Mouse (Mus musculus): ENCODE results near the gene Tex44. TPM values are rescaled to one million over a fixed set of nuclear protein-coding genes. Genes with fewer than 3 reads are reported as not detected.

The Tex44 gene
- total RNA-seq, 1 experiment from 2014 or later: not detected

DNA sequence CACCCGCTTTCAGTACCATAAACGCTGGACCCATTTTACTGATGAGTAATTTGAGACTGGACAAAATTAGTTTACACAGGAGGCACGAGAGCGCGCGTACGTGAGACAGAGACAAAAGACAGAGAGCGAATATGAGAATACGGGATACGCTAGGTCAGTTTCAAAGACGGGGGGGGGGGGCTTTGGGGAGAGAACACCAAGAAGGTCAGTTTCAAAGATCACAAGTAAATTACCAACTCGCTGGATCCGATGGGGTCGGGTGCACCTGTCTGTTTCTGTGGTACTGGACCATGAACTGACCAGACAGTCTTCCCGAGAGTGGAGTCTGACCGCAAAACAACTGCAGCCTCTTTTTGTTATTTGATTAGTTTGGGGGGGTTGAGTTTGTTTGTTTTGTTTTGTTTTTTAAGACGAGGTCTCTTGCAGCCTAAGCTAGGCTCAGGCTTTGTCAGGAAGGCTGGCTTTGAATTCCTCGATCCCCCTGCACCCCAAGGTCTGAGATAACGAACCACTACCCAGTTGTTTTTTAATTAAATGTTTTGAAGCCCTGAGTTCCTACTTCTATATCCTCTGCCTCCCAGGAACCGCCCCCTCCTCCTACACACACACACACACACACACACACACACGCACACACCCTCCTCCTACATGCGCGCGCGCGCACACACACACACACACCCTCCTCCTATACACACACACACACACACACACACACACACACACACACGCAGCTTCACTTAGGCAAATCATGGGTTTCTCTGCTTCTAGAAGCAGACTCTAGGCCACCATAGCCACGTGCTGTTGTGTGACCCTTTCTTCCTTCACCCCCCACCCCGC, 15.0 kb downstream of the Tex44 start:
- peak; percentile 45 for ATAC-seq (ENCODE audit: extremely low read depth, insufficient number of reproducible peaks, low FRiP score, poor library complexity, severe bottlenecking)

DNA sequence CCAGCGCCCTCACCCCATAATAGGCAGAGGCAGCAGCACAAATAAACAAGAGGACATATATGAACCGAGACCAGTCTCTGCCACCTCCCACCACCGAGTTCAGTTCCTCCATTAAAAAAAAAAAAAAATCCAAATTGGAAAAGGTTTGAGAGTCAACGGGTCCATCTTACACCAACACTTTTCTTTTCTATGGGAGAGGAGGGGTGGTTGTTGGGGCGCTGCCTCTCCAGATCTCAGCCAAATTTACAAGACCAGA, 15.5 kb downstream of the Tex44 start:
- no peak for ATAC-seq (ENCODE audit: extremely low read depth, insufficient number of reproducible peaks, low FRiP score, poor library complexity, severe bottlenecking)

GRCm38 (mm10) chr1:86441980-86442831, 16.1 kb downstream of the Tex44 start:
- ATAC-seq (ENCODE audit: extremely low read depth, insufficient number of reproducible peaks, low FRiP score, poor library complexity, severe bottlenecking): peak; percentile 33

GRCm38 (mm10) chr1:86442832-86443231, 16.7 kb downstream of the Tex44 start:
- ATAC-seq (ENCODE audit: extremely low read depth, insufficient number of reproducible peaks, low FRiP score, poor library complexity, severe bottlenecking): no peak

DNA sequence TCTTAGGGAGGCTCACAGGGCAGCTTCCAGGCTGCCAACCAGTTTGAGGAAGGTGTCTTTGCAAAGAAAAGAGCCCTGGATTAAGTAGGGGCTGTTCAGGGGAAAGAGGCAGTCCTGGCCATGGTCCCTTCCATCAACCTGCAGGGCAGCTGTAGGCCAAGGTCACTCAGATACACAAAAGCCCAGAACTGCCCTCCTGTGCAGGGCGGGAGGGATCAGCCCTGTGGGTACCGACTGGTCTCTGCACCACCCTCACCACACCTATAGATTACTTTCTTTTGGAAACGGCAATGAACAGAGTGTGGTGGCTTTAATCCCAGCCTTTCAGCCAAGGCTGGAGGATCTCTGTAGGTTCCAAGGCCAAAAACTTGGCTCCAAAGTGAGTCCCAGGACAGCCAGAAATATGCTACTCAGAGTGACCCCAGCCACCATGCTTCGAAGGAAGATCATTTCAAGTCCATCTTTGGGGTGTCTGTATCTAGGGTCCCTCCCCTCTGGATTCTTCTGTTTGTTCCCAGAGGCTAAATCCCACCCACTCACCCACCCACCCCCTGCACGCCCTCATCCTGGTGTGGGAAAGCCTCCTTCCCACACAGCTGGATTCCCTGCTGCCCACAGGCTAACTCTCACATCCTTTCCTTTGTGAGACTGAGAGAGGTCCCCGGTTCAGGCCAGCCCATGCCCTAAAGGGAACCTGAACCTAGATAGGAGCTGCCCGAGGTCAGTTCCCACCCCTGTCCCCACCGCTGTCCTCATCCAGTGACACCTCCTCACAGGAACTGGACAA, 17.4 kb downstream of the Tex44 start:
- no peak for ATAC-seq (ENCODE audit: extremely low read depth, insufficient number of reproducible peaks, low FRiP score, poor library complexity, severe bottlenecking)

GRCm38 (mm10) chr1:86447596-86448171, 21.6 kb downstream of the Tex44 start:
- ATAC-seq (ENCODE audit: extremely low read depth, insufficient number of reproducible peaks, low FRiP score, poor library complexity, severe bottlenecking): no peak

DNA sequence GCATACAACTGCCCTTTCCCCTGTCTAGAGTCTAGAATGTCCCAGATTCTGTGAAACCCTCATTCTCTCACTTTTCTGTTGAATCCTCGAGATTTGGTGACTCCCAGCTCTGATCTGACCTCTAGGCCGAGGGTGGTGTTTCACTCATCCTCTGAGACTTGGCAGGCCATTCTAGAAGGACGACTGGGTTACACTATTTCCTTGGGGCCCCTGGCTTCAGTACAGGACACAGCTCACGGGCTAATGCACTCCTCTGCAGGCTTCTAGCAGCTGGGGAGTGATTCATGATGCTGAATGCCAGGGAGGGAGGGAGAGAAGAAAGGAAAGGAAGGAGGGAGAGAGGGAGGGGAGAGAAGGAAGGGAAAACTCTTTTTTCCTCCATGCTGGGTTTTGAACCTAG, 22.1 kb downstream of the Tex44 start:
- ATAC-seq (ENCODE audit: extremely low read depth, insufficient number of reproducible peaks, low FRiP score, poor library complexity, severe bottlenecking): no peak

- ATAC-seq (ENCODE audit: extremely low read depth, insufficient number of reproducible peaks, low FRiP score, poor library complexity, severe bottlenecking): no peak
These were observed 23.8 kb downstream of the Tex44 start for GRCm38 (mm10) chr1:86449966-86450365.

DNA sequence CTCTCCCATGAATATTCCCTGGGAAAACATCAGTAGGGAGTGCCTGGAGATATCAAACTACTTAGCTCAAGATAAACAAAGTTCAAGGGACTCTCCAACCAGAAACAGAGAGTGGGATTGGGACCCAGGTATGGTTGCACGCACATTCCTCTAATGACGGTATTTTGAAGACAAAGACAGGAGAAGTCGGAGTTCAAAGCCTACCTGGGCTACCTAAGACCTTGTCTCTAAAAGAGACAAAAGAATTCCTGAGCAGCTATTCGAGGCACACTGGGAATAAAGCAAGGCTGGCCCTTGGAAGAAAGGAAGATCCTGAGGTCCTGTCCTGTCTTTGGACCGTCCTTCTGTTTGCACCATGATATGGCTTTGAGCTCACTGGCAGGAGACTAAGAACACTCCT, 26.6 kb downstream of the Tex44 start:
- no peak for ATAC-seq (ENCODE audit: extremely low read depth, insufficient number of reproducible peaks, low FRiP score, poor library complexity, severe bottlenecking)

GRCm38 (mm10) chr1:86456892-86457581, 30.9 kb downstream of the Tex44 start:
- ATAC-seq (ENCODE audit: extremely low read depth, insufficient number of reproducible peaks, low FRiP score, poor library complexity, severe bottlenecking): no peak

- ATAC-seq (ENCODE audit: extremely low read depth, insufficient number of reproducible peaks, low FRiP score, poor library complexity, severe bottlenecking): no peak
These were observed 33.2 kb downstream of the Tex44 start for GRCm38 (mm10) chr1:86459371-86459770.

DNA sequence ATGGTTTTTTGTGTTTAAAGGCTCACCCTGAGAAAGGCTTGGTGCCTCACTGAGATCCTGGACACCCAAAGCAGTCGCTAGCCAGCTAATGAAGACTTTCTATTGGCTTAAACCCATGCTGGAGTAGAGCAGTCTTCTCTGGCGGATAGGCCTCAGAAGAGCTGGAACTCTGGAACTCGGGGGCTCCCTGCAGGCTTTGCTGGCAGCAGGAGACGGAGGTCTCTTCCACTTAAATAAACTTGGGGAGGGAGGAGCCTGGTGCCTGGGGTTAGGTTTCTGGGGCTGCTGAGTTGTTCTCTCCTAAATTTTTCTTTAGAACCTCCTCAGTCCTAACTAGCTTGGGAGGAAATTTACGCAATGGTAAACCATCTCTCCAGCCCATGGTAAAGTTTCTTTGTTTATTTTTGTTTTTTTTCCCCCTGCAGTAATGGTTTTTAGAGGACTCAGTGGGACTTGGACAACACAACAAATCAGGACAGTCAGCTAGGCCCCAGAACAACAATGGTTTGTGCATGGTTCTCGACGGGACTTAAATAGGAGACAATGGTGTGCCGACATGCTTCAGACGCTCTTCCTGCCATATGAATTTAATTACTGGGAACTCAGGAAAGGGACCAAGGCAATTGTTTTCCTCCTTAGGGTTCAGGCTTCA, 38.2 kb downstream of the Tex44 start:
- no peak for ATAC-seq (ENCODE audit: extremely low read depth, insufficient number of reproducible peaks, low FRiP score, poor library complexity, severe bottlenecking)

DNA sequence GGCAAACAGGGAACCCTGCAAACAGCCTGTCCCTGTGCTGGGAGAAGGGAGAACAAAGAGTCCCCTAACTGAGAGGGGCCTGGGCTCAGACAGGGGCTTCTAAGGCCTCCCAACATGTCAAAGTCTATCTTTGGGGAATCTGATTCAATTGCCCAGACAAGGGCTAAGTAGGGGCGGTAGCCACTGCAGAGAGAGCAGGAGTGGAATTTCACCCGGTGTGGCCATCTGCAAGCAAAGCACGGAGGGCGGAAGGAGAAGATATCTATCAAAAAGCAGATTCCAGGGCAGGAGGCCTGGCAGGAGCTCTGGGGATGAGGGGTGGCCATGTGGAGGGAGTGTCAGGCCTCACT, 38.7 kb downstream of the Tex44 start:
- ATAC-seq (ENCODE audit: extremely low read depth, insufficient number of reproducible peaks, low FRiP score, poor library complexity, severe bottlenecking): no peak

DNA sequence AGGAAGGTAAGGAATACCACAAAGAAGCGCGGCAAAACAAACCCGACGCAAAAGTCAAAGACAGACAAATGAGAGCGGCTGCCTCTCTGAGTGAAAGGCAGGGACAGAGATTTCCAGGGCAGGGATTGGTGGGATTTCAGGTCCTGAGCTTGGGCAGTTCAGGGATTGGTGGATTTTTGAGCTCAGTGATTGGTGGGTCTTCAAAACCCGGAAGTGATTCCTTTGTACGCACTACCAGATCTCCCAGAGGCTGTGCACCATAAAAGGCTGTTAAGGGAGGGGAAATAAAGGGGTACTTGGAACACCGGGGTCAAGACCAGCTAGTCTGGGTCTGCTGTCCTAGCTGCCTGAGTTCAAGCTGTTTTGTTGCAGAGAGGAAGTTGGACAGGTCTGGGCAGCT, 41.3 kb downstream of the Tex44 start:
- no peak for ATAC-seq (ENCODE audit: extremely low read depth, insufficient number of reproducible peaks, low FRiP score, poor library complexity, severe bottlenecking)

DNA sequence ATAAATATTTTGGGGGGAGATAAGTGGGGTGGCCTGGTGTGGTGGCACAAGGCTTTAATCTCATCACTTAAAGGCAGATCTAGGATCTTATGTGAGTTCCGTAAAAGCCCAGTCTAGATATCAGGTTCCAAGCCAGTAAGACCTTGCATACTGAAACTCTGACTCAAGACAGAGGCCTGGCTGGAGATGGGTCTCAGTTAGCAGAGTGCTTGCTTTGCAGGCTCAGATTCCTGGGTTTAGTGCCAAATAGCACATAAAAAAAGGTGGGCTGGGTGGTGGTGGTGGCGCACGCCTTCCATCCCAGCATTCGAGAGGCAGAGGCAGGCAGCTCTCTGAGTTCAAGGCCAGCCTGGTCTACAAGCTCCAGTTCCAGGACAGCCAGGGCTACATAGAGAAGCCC, 43.7 kb downstream of the Tex44 start:
- ATAC-seq (ENCODE audit: extremely low read depth, insufficient number of reproducible peaks, low FRiP score, poor library complexity, severe bottlenecking): no peak

DNA sequence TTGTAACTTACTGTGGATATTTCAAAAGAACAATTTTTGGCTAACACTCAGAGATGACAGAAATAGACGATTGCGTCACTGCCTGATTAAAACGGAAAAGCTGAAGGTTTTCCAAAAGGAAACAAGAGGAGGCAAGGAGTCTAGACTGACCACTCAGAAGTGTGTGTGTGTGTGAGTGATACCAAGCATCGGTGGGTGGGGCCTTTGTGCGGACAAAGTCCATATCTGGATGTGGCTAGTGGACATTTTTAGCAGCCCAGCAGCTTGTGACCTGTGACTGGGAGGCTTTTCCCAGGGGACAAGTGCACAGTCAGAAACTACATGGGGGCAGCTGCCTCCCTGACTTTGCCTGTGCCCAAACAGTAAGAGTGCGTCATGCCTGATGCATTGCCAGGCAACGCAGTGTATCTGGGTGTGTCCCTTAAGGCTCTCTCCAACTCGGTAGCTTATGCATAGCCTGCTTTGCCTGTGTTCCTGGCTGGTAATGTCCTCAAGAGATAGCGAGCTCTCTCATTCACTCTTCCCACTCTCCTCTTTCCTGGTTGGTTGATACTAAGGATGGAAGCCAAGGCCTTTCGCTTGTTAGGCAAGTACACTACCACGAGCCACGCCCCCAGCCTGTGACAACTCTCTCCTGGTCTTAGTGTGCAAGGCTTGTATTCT, 44.5 kb downstream of the Tex44 start:
- peak; percentile 71 for ATAC-seq (ENCODE audit: extremely low read depth, insufficient number of reproducible peaks, low FRiP score, poor library complexity, severe bottlenecking)

GRCm38 (mm10) chr1:86471504-86471961, 45.4 kb downstream of the Tex44 start:
- ATAC-seq (ENCODE audit: extremely low read depth, insufficient number of reproducible peaks, low FRiP score, poor library complexity, severe bottlenecking): peak; percentile 40; the same call in 1 of the 2 replicates

Data from neutrophil, adult 5-6 weeks (primary cell).